Mouse (Mus musculus): ENCODE measurements around the gene Fbxl2. TPM values are rescaled to one million over a fixed set of nuclear protein-coding genes. Genes with fewer than 3 reads are reported as not detected.

Fbxl2 gene
- total RNA-seq, 2 experiments from 2014 or later, result 50.7 to 56.1 TPM

DNA sequence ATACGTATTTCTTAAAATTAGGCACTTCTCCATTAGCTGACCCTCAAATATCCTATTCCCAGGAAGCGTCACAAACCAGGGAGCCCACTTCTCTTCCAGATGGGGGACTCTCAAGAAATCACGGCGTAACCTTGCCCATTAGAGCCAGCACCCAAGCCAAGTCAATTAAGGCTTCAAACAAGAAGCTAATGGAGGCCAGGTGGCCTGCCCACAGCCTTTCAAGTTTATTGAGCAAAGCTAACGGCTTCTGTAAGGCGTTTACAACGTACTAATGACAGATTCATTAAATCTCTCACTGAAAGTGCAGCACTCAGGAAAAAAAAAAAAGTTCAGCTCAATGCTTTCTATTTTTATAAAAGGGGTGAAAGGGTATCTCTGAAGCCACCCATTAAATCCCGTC is 20.1 kb downstream of the Fbxl2 start:
- no peak for DNase-seq (ENCODE audit: low spot score in 2 of 2)
- intact Hi-C loops (cut with DNase I), result no loop called here

DNA sequence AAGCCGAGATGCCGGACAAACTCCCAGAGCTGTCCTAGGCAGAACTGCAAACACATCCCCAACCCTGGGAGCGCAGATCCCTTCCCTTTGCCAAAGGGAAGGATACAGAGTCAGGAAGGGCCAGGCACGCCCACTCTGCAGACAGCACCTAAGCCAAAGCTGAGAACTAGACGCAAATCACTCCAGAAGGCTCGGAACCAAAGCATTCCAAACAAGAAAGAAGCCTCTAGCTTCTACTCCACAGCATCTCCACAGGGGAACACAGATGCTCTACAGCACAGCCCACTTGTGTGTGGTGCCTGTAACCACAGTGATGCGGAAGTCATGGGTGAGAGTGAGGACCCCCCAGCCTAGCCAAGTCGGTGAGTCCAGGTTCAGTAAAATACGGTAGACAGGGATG is 20.8 kb downstream of the Fbxl2 start:
- intact Hi-C loops (cut with DNase I), result no loop called here
- DNase-seq (ENCODE audit: low spot score in 2 of 2), result no peak

DNA sequence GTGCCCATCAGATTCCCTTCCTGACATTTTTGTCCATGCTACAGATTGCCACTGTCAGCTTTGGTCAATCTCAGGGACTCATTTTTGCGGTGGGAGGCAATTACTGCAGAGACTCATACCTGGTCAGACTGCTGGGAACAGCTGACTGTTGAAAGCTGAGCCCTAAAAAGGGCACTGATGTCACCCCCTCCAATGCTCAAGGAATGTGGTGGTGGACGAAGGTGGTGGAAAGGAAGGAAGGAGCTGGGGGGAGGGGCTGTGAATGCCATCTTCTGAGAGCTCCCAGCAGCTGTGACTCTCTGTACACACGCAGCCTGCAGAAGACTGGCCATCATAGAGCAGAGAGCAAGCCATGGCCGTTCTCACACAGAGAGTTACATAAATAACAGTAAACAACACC is 23.9 kb downstream of the Fbxl2 start:
- DNase-seq (ENCODE audit: low spot score in 2 of 2), result no peak
- intact Hi-C loops (cut with DNase I), result no loop called here

DNA sequence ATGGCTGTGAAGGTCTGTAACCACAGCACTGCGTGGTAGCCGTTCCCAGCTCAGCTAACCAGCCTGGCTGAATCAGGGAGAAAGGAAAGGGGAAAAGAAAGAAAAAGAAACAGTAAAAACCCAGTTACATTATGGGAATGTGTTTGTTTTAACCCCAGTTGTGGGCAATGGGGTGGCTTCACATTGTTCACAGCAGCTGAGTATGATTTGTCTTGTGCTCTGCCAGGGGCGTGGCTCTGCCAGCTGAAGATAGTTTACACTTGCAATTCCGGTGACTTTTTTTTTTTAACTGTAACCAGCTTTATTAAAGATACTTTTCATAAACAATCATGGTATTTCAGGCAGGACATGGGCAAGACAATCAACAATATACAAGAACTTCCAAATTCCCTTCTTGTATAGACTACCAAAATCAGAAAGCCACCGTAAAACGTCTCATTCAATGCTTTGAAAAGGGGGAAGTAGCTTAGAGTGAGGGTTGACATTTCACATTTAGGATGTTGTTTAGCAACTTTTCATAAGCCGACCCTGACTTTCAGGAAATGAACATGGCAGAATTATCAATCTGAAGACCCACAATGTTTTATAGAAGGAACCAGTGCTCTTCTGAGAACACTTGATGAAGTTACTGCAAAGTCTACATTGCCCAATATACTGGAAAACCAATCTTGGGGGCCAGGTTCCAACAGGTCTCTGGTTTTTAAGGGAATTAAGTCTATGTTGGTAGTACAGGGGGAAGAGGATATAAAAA is 26.8 kb downstream of the Fbxl2 start:
- no peak for DNase-seq (ENCODE audit: low spot score in 2 of 2)
- intact Hi-C loops (cut with DNase I), result no loop called here

DNA sequence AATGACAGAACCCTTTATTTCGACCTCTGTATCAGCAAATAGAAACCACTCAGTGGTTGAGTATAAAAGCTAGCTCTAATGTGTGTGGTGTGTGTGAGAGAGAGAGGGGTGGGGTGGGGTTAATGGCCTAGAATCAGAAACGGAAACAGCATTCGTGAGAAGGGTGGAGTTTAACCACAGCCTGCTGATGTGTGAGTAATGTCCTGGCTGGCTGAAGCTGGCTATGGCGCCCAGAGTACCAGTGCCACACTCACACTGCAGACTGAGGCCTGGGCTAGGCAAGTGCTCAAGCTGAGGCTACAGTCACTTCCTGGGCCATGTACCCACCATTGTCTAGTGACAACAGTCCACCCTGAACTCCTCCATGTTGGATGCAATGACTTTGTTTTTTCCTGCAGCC is 29.6 kb downstream of the Fbxl2 start:
- DNase-seq (ENCODE audit: low spot score in 2 of 2), result no peak
- intact Hi-C loops (cut with DNase I), result no loop called here

DNA sequence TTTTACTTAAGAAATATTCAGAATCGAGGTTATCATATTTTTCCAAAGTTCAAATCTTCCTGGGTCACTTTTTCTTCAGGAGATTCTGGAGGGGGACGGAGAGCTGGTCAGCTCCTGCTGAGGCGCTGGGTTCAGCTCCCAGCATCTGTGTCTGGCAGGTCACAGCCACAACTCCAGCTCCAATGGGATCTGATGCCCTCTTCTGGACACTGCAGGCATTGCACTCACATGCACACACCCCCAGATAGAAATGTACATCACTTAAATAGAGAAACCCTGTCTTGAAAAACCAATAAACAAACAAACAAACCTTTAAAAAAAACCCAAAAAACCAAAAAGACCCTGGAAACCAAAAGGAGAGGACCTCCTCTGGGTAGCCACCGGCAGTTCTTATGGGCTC is 30.3 kb downstream of the Fbxl2 start:
- DNase-seq (ENCODE audit: low spot score in 2 of 2), result no peak
- intact Hi-C loops (cut with DNase I), result no loop called here

DNA sequence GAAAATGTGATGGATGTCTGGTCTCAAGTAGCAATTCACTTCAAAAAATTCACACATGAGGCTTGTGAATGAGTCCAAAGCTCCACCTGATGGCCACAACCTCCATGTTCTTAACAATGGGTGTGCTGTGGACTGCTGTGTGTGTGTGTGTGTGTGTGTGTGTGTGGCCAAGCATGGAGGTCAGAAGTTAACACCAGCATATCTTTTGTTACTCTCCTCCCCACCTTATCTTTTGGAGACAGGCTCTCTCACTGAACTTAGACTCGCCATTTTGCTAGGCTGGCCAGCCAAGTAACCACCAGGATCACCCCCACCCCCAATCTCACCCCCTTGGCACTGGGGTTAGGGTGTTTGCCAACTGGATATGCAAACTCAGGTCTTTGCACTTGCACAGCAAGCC is 32.0 kb downstream of the Fbxl2 start:
- DNase-seq (ENCODE audit: low spot score in 2 of 2), result no peak
- intact Hi-C loops (cut with DNase I), result no loop called here

DNA sequence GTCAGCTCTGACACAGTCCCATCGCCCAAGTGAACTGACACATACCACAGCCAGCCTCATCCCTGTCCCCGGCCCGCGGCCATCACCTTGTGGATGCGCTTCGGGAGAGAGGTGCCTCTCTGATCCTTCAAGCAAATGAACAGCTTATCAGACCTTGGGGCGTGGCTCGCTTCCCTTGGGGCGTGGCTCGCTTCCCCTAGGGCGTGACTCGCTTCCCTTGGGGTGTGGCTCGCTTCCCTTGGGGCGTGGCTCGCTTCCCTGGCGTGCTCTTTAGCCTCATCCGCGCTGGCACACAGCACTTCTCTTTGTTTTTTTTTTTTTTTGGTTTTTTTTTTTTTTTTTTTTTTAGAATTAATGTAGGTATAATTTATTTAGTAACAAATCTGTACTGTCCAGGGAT is 34.8 kb downstream of the Fbxl2 start:
- intact Hi-C loops (cut with DNase I), result no loop called here
- no peak for DNase-seq (ENCODE audit: low spot score in 2 of 2)

DNA sequence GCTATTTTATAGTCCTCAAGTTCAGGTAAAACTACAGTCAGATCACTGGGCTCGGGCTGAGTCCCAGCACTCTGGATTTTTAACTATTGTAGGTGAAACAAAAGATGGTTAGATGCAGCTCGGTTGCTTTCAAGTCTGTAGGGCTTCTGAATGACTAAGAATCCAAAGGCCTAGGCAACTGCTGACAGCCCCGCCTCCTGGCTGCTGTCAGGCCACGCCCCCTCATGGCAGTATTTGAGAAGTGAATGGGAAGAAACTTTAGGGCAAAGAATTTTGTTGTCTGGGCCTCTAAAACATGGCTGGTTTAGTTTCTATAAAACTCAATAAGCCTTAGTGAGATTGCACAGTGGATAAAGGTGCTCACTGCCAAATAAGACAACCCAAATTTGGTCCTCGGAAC is 36.5 kb downstream of the Fbxl2 start:
- intact Hi-C loops (cut with DNase I), result no loop called here
- no peak for DNase-seq (ENCODE audit: low spot score in 2 of 2)

DNA sequence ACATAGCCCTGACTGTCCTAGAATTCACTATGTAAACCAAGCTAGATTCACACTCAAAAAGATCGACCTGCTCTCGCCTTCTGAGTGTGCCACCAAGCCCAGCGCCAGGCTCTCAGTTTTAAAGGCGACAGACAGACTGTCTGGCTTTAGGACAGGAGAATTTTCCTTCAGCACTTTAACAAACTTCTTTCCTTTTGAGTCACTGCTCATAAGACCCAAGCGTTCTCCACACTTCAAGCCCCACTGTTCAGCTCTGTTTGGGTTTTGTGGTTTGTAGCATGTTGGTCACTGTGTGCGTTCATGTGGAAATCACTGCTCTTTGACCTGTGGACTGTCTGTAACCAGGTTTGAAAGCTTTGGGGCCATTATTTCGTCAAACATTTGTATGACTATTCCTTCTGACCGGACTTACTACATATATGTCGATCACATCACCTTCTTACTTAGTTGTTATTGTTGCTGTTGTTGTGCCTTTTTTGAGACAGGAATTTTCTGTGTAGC is 38.1 kb downstream of the Fbxl2 start:
- intact Hi-C loops (cut with DNase I), result no loop called here

GRCm38 (mm10) chr9:114006801-114007200 is 39.2 kb downstream of the Fbxl2 start:
- intact Hi-C loops (cut with DNase I), result no loop called here
- DNase-seq (ENCODE audit: low spot score in 2 of 2), result no peak

More for the DNA sequence above, 38.1 kb downstream of the Fbxl2 start:
- DNase-seq (ENCODE audit: low spot score in 2 of 2), result no peak

GRCm38 (mm10) chr9:113998311-113998710 is 47.7 kb downstream of the Fbxl2 start:
- intact Hi-C loops (cut with DNase I), result loop anchor here (10.0 kb wide), 1 partner anchor 386 kb away; no protein-coding TSS in a partner anchor
- DNase-seq (ENCODE audit: low spot score in 2 of 2), result no peak

DNA sequence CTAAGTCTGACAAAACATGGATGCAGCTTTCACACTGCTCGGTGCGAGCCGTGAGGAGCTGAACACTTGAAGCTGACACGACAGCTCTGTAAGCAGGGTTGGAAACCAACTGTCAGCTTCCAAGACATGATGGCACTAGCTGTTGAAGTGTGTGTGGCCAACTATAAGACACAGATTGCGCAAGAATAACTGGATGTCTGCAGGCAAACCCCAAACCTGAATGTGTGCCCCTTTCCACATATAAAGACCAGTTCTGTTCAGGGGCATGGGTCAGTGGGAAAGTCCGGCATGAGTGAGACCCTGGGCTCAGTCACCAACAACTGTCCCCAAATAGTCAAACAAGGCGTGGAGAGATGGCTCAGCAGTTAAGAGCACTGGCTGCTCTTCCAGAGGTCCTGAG is 53.2 kb downstream of the Fbxl2 start:
- intact Hi-C loops (cut with DNase I), result loop anchor here (5.0 to 10.0 kb wide), 2 partner anchors 119 to 392 kb away; no protein-coding TSS in a partner anchor

DNA sequence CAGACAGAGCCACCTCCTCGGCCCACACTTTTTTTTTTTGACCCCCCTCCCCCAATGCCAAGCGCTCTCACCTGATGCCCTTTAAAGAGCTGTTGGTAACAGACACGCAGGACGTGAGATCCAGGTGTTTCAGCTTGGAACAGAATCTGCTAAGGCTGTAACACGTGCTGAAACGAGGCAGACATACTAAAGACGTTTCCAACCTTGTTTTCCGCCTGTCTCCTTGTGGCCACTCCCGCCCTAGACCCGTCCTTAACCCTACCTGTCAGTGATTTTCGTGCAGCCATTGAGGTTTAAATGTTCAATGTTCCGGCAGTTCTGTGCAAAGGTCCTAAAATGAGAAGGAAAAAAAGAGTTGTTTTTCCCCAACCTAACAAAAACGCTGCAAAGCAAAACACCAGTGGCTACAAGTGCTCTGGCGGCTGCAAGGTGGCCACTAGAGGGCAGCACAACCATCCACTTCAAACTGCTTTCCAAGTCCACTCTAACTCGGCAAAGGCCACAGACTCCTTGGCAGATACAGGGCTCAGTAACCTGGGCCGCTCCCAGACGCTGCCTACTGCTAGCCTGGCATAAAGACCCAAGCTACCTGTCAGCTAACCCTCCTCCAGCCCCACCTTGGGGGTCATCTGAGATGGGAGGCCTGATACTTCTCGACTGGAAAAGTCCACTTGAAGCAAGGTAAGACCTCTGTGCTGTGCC is 55.3 kb downstream of the Fbxl2 start:
- intact Hi-C loops (cut with DNase I), result loop anchor here (5.0 to 10.0 kb wide), 2 partner anchors 122 to 394 kb away; no protein-coding TSS in a partner anchor
- DNase-seq (ENCODE audit: low spot score in 2 of 2), result peak; percentile 80 to 87

More for the DNA sequence above, 53.2 kb downstream of the Fbxl2 start:
- DNase-seq (ENCODE audit: low spot score in 2 of 2), result no peak

GRCm38 (mm10) chr9:113984946-113985620 is 60.9 kb downstream of the Fbxl2 start:
- DNase-seq (ENCODE audit: low spot score in 2 of 2), result no peak
- intact Hi-C loops (cut with DNase I), result no loop called here

DNA sequence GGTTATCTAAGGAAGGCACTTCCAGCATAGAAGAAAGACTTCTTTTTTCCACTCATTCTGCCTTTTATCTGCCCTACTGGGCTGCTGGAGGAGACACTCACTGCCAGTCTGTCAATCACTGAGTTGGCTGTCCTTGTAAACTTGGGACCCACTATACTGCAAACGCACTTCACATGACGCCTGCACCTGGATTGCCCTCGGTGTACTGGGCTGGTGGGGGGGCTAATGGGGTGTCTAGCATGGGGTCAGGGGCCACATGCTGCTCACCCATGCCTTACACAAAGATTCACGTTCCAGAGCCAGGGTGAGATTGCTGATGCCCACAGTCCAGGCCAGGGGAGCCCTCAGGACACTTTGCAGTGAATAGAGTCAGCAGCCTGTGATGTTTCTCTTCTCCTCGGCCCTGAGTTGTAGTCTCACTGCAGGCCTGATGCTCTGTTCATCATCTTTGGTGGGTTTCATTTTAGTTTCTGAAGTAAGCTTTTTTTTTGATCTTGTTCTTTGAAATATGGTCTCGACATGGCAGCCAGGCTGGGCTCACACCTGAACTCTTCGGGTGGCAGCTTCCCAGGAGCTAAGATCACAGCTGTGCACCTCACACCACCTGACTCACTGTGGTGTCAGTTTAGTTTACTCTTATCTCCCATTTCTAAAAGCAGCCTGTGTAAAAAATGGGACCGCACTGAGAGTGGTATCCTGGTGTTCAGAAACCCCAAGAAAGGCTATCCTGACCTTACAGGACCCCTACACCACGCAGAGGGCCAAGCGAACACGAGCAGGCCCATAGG is 62.9 kb downstream of the Fbxl2 start:
- DNase-seq (ENCODE audit: low spot score in 2 of 2), result no peak
- intact Hi-C loops (cut with DNase I), result no loop called here

DNA sequence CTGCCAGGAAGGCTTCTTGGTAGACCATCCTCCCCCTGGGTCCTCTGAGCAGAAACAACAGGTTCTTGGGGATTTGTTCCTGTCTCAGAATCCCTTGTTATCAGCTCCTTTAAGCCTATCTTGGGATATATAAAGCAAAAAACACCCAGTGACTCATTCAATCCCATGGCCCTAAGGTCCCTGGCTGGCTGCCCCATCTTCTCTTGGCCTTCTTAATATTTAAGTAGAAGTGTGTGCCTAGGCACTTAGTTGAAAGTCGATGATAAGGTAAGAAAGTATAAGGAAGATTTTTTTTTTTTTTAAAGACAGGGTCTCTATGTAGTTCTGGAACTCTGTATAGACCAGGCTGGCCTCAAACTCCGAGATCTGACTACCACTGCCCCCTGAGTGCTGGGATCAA is 63.5 kb downstream of the Fbxl2 start:
- intact Hi-C loops (cut with DNase I), result no loop called here
- no peak for DNase-seq (ENCODE audit: low spot score in 2 of 2)

- intact Hi-C loops (cut with DNase I), result no loop called here
- DNase-seq (ENCODE audit: low spot score in 2 of 2), result peak; percentile 32 to 66
Measured at GRCm38 (mm10) chr9:113981099-113981880, 64.7 kb downstream of the Fbxl2 start.

DNA sequence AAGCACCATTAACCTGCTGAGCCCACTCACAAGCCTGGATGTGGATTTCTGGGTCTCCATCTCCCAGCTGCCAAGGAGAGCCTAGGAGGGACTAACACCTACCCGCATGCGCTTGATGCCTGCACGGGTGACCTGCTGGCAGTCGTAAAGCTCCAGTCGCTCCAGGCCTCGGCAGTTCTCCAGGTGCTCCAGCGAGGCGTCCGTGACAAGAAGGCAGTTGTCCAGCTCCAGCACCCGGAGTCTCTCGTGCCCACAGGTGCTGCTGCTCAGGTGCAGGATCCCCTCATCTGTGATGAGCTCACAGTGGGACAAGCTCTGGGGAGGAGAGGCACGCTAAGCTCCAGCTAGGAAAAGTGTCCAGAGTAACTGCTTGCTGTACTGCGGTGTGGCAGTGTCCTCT is 66.6 kb downstream of the Fbxl2 start:
- intact Hi-C loops (cut with DNase I), result no loop called here
- DNase-seq (ENCODE audit: low spot score in 2 of 2), result no peak

Data from left cerebral cortex, postnatal 14 days (tissue).